Mouse (Mus musculus): ENCODE measurements around the gene Xpot. TPM values are rescaled to one million over a fixed set of nuclear protein-coding genes. Genes with fewer than 3 reads are reported as not detected.

Xpot gene
- polyA plus RNA-seq, 1 experiment from 2014 or later, result 55.5 TPM

DNA sequence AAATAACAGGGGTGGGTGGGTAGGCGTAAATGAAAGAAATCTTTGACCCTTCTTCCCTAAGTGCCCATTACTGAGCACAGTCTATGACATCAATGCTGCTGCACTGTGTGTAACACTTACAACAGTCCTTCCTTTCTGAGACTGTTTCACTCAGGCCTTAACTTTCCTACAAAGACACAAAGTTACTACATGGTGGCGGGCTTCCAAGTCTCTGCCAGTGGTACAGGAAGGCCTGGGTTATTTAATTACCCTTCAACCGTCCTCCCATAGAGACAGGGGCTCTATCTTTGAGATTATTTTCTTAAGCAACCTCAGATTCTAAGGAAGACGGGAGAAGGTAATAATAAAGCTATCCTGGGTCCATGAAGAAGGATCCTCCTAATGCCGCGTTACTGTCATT, 13.7 kb downstream of the Xpot start:
- Histone ChIP-seq H3K27me3 (ENCODE audit: control insufficient read depth, insufficient read depth, low read length) (no peaks in the 10 kb centered on the region), H3K27ac (ENCODE audit: low read depth, low read length) (no peak overlapping the region), H3K9ac (ENCODE audit: low read length) (no peak overlapping the region), H3K4me3 (ENCODE audit: low read depth, low read length) (no peak overlapping the region), H3K4me2 (no peak overlapping the region), H3K36me3 (ENCODE audit: control insufficient read depth, insufficient read depth, low read length) (peaks cover 29% of the 10 kb centered on the region), H3K4me1 (ENCODE audit: control insufficient read depth, insufficient read depth, low read length) (no peaks in the 10 kb centered on the region), H3K9me3 (ENCODE audit: control insufficient read depth, low read length) (no peaks in the 10 kb centered on the region)
- ATAC-seq (ENCODE audit: low FRiP score), result no peak
- WGBS, result 93% methylated on average over 6 of the region's 6 CpGs
- DNase-seq (ENCODE audit: low spot score, missing footprints), result no peak

DNA sequence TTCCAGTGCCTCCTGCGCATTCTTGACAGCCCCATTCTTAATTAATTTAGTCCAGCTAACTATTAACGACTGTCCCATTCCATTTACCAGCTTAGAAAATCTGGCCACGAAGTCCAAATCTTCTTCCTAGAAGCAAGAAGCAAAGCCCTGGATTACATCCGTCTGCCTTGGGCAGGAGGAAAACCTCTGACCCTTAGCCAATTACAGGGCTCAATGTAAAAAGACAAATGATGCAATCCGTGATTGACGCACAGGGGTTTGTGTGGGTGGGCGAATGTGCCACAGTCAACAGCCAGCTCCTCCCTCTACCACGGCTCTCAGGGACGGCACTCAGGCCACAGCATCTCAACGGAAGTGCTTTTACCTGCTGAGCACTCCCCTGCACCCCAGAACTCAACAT, 14.5 kb downstream of the Xpot start:
- no peaks in the 10 kb centered on the region for H3K4me1 ChIP-seq (ENCODE audit: control insufficient read depth, insufficient read depth, low read length)
- no peaks in the 10 kb centered on the region for H3K9me3 ChIP-seq (ENCODE audit: control insufficient read depth, low read length)
- DNase-seq (ENCODE audit: low spot score, missing footprints) (no peak), ATAC-seq (ENCODE audit: low FRiP score) (no peak)
- H3K4me3 ChIP-seq (ENCODE audit: low read depth, low read length), result no peak overlapping the region
- H3K36me3 ChIP-seq (ENCODE audit: control insufficient read depth, insufficient read depth, low read length), result peaks cover 27% of the 10 kb centered on the region
- no peak overlapping the region for H3K9ac ChIP-seq (ENCODE audit: low read length)
- no peaks in the 10 kb centered on the region for H3K27me3 ChIP-seq (ENCODE audit: control insufficient read depth, insufficient read depth, low read length)
- H3K27ac ChIP-seq (ENCODE audit: low read depth, low read length), result no peak overlapping the region
- 86% methylated on average over 9 of the region's 10 CpGs for WGBS
- no peak overlapping the region for H3K4me2 ChIP-seq

DNA sequence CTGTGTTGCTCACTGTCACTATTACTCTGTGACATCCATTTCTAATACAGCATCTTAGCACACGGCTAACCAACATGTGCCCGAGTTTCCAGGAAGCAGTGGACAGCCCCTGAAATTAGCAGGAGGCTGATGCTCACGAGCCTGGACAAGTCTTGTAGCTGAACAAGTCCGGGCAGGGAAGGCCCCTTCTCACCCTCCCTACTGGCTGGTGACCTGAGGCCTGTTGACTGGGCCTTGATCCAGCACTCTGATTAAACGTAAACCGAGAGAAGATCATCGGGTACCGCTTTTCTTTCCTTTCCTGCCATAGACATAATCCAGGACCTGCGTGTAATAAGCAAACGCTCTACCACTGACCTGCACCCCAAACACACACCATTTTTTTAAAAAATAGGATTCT, 18.0 kb downstream of the Xpot start:
- H3K27ac ChIP-seq (ENCODE audit: low read depth, low read length), result no peak overlapping the region
- no peaks in the 10 kb centered on the region for H3K4me1 ChIP-seq (ENCODE audit: control insufficient read depth, insufficient read depth, low read length)
- no peak overlapping the region for H3K4me3 ChIP-seq (ENCODE audit: low read depth, low read length)
- H3K4me2 ChIP-seq, result no peak overlapping the region
- H3K27me3 ChIP-seq (ENCODE audit: control insufficient read depth, insufficient read depth, low read length), result no peaks in the 10 kb centered on the region
- ATAC-seq (ENCODE audit: low FRiP score) (no peak), DNase-seq (ENCODE audit: low spot score, missing footprints) (no peak)
- H3K36me3 ChIP-seq (ENCODE audit: control insufficient read depth, insufficient read depth, low read length), result peaks cover 47% of the 10 kb centered on the region
- H3K9me3 ChIP-seq (ENCODE audit: control insufficient read depth, low read length), result no peaks in the 10 kb centered on the region; the same call in 1 of the 2 replicates
- H3K9ac ChIP-seq (ENCODE audit: low read length), result no peak overlapping the region
- WGBS, result 94% methylated on average over 10 of the region's 10 CpGs

DNA sequence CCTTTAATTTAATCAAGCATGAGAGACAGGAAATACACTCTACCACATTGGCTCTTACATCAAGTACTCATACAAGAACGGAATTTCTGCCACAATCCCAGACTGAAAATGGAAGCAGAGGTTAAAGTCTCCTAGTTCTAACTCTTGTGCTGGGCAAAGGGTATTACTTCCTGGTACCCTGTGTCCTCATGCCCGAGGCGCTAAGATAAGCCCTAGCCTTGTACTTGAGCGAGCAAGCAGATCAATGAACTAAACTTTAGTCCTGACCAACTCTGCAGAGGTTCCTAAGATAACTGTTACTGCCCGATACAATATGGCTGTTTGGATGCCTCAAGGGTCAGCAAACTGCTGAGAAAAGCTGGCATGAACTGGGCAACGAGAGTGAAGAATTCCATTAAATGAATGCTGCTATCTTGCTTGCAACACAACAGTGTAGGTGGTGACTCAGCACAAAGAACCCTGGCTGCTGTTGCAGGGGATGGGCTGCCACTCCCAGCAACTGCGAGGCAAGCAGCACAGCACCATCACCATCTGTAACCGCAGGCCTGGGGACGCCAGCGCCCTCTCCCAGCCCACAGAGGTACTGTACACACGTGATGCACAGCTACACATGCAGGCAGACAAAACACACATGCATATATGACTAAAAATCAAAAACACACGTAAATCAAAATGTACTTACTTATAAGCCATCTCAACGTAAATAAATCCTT, 21.3 kb downstream of the Xpot start:
- no peaks in the 10 kb centered on the region for H3K27me3 ChIP-seq (ENCODE audit: control insufficient read depth, insufficient read depth, low read length)
- H3K4me3 ChIP-seq (ENCODE audit: low read depth, low read length), result no peak overlapping the region
- DNase-seq (ENCODE audit: low spot score, missing footprints) (no peak), ATAC-seq (ENCODE audit: low FRiP score) (no peak)
- no peak overlapping the region for H3K27ac ChIP-seq (ENCODE audit: low read depth, low read length)
- H3K4me2 ChIP-seq, result no peak overlapping the region
- 96% methylated on average over 13 of the region's 13 CpGs for WGBS
- H3K4me1 ChIP-seq (ENCODE audit: control insufficient read depth, insufficient read depth, low read length), result no peaks in the 10 kb centered on the region
- H3K36me3 ChIP-seq (ENCODE audit: control insufficient read depth, insufficient read depth, low read length), result peaks cover 55% of the 10 kb centered on the region
- H3K9ac ChIP-seq (ENCODE audit: low read length), result no peak overlapping the region
- H3K9me3 ChIP-seq (ENCODE audit: control insufficient read depth, low read length), result no peaks in the 10 kb centered on the region; the same call in 1 of the 2 replicates

DNA sequence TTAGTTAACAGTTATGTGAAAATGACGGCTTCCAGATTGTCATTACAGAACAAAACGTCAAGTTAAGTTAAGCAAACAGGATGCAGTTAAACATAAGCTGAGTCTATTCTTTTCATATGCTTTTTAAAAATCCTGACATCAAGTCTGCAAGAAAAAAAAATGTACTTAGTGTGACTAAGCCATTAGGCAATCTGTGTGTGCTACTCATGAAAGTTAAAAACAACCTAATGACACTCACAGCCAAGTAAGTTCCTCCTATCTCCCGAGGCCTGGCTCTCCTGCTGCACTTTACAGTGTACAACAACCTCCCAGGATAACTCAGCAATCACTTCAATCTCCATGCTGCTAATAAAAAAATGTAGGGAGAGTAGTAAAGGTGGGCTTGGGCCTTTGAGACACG, 22.6 kb downstream of the Xpot start:
- no peak for DNase-seq (ENCODE audit: low spot score, missing footprints)
- Histone ChIP-seq H3K27ac (ENCODE audit: low read depth, low read length) (no peak overlapping the region), H3K27me3 (ENCODE audit: control insufficient read depth, insufficient read depth, low read length) (no peaks in the 10 kb centered on the region), H3K4me3 (ENCODE audit: low read depth, low read length) (no peak overlapping the region), H3K4me2 (no peak overlapping the region), H3K36me3 (ENCODE audit: control insufficient read depth, insufficient read depth, low read length) (peaks cover 57% of the 10 kb centered on the region), H3K9ac (ENCODE audit: low read length) (no peak overlapping the region), H3K4me1 (ENCODE audit: control insufficient read depth, insufficient read depth, low read length) (no peaks in the 10 kb centered on the region), H3K9me3 (ENCODE audit: control insufficient read depth, low read length) (no peaks in the 10 kb centered on the region; the same call in 1 of the 2 replicates)
- no peak for ATAC-seq (ENCODE audit: low FRiP score)
- 93% methylated on average over 4 of the region's 4 CpGs for WGBS

DNA sequence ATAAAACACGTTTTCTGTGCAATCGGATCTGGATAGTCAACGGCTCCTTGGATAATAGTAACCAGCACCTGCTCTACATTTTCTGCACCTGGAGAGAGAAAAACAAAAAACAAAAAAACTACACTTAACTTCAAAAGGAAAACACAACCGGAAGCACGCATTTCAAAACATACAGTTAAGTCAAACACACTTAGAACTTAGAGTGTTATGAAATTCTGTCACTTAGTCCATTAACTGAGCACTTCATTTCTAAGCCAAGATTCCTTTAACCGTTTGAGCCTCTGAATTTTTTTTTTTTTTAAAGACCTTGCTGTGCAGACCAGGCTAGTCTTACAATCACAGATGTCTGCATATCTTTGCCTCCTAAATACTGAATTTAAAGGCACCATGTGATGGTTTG, 24.9 kb downstream of the Xpot start:
- Histone ChIP-seq H3K36me3 (ENCODE audit: control insufficient read depth, insufficient read depth, low read length) (peaks cover 57% of the 10 kb centered on the region), H3K27me3 (ENCODE audit: control insufficient read depth, insufficient read depth, low read length) (no peaks in the 10 kb centered on the region), H3K9me3 (ENCODE audit: control insufficient read depth, low read length) (no peaks in the 10 kb centered on the region; the same call in 1 of the 2 replicates), H3K4me2 (no peak overlapping the region), H3K4me3 (ENCODE audit: low read depth, low read length) (no peak overlapping the region), H3K27ac (ENCODE audit: low read depth, low read length) (no peak overlapping the region), H3K4me1 (ENCODE audit: control insufficient read depth, insufficient read depth, low read length) (no peaks in the 10 kb centered on the region), H3K9ac (ENCODE audit: low read length) (no peak overlapping the region)
- DNase-seq (ENCODE audit: low spot score, missing footprints) (no peak), ATAC-seq (ENCODE audit: low FRiP score) (no peak)
- 79% methylated on average over 6 of the region's 6 CpGs for WGBS

DNA sequence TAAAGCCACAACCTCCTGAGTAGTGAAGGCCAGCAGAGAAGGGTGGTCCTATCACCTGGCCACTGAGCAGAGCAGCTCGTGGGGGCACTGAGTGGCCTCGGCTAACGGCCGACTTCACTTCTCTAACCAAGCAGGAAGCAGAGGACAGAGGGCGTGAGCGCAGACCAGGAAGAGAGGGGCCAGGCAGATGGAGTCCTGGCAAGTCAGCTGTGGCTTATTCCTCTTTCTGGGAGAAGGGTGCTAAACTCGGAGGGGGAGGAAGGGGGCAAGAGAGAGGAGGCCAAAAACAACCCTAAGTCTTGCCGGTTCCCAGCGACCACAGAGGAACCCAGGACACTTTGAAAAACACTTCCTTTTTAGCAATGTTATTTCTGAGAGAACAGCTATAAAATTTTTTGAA, 29.6 kb downstream of the Xpot start:
- no peak for ATAC-seq (ENCODE audit: low FRiP score)
- Histone ChIP-seq H3K4me2 (no peak overlapping the region), H3K27ac (ENCODE audit: low read depth, low read length) (no peak overlapping the region), H3K4me3 (ENCODE audit: low read depth, low read length) (no peak overlapping the region), H3K4me1 (ENCODE audit: control insufficient read depth, insufficient read depth, low read length) (no peaks in the 10 kb centered on the region), H3K27me3 (ENCODE audit: control insufficient read depth, insufficient read depth, low read length) (no peaks in the 10 kb centered on the region), H3K36me3 (ENCODE audit: control insufficient read depth, insufficient read depth, low read length) (peaks cover 25% of the 10 kb centered on the region), H3K9me3 (ENCODE audit: control insufficient read depth, low read length) (no peaks in the 10 kb centered on the region), H3K9ac (ENCODE audit: low read length) (no peak overlapping the region)
- no peak for DNase-seq (ENCODE audit: low spot score, missing footprints)
- 92% methylated on average over 9 of the region's 9 CpGs for WGBS

DNA sequence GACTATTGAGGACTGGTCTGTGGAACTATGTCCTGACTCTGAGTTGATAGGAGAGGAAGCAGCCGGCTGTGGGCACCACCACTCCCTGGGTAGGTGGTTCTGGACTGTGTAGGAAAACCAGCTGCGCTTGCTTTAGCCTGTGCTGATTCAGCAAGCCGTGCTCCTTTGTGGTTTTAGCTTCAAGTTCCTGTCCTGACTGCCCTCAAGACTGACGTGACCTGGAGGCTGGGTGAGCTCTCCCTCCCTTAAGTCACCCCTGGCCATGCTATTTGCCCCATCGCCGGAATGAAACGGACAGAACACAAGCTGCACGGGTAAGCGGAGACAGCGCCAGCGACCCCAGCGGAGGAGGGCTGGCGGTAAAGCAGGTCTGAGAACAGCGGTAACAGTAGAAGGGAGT, 35.0 kb downstream of the Xpot start:
- H3K27me3 ChIP-seq (ENCODE audit: control insufficient read depth, insufficient read depth, low read length), result no peaks in the 10 kb centered on the region
- no peak overlapping the region for H3K4me3 ChIP-seq (ENCODE audit: low read depth, low read length)
- peaks cover 7% of the 10 kb centered on the region; the same call in 1 of the 2 replicates for H3K36me3 ChIP-seq (ENCODE audit: control insufficient read depth, insufficient read depth, low read length)
- no peaks in the 10 kb centered on the region for H3K4me1 ChIP-seq (ENCODE audit: control insufficient read depth, insufficient read depth, low read length)
- WGBS, result 91% methylated on average over 14 of the region's 14 CpGs
- H3K9me3 ChIP-seq (ENCODE audit: control insufficient read depth, low read length), result no peaks in the 10 kb centered on the region
- no peak for ATAC-seq (ENCODE audit: low FRiP score)
- no peak overlapping the region for H3K4me2 ChIP-seq
- no peak overlapping the region for H3K27ac ChIP-seq (ENCODE audit: low read depth, low read length)
- H3K9ac ChIP-seq (ENCODE audit: low read length), result no peak overlapping the region
- no peak for DNase-seq (ENCODE audit: low spot score, missing footprints)

DNA sequence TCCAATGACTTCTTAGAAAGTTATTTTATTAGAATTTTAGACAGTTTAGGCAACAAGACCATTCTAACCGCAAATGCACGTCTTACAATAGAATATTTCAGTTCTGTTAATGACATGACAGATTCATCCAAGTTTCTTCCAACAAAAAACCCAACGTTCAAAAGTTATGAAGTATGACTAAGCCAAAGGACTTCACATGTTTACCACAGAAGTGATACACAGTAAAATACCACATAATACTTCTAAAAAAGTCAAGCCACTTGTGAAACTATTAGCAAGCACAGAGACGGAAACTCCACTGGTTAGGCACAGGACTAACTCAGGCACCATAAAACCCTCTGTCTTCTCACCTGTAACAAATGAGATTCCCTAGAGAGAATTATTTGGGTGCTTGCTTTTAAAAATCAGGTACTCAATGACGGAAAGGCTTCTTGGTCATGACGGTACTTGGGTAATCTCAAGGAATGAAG, 38.7 kb downstream of the Xpot start:
- H3K27ac ChIP-seq (ENCODE audit: low read depth, low read length), result no peak overlapping the region
- peaks cover 13% of the 10 kb centered on the region for H3K36me3 ChIP-seq (ENCODE audit: control insufficient read depth, insufficient read depth, low read length)

More for the DNA sequence above, 38.7 kb downstream of the Xpot start:
- WGBS, result 73% methylated on average over 6 of the region's 6 CpGs
- peak overlapping the region; percentile 62 for H3K4me2 ChIP-seq
- peak overlapping the region; percentile 91 for H3K4me3 ChIP-seq (ENCODE audit: low read depth, low read length)
- no peaks in the 10 kb centered on the region for H3K27me3 ChIP-seq (ENCODE audit: control insufficient read depth, insufficient read depth, low read length)
- H3K9me3 ChIP-seq (ENCODE audit: control insufficient read depth, low read length), result no peaks in the 10 kb centered on the region
- H3K4me1 ChIP-seq (ENCODE audit: control insufficient read depth, insufficient read depth, low read length), result peaks cover 4% of the 10 kb centered on the region
- no peak overlapping the region; the same call in 1 of the 2 replicates for H3K9ac ChIP-seq (ENCODE audit: low read length)
- peak; percentile 86 for DNase-seq (ENCODE audit: low spot score, missing footprints)
- no peak for ATAC-seq (ENCODE audit: low FRiP score)

Data from midbrain, embryonic 11.5 days (tissue).